Mouse (Mus musculus): ENCODE data around the gene Akr1b3. TPM values are rescaled to one million over a fixed set of nuclear protein-coding genes. Genes with fewer than 3 reads are reported as not detected.
A peak's percentile ranks its signal among the peaks of the same experiment; 100 is the strongest.
"Not testable (repeated sequence)": the region's sequence is repeated elsewhere in the genome, so short reads cannot be mapped to it uniquely, and the experiment has no call there.

The Akr1b3 gene
- polyA plus RNA-seq (2016; fragmentation: Nextera tagmentation; extraction: Ambion mirVana) = 242 and 270 TPM in 2 replicates

- H3K4me3 ChIP-seq = peak within 1 kb of the TSS; percentile 75
- peak; percentile 94 for DNase-seq (ENCODE audit: low spot score)
- peaks cover 20% of the 10 kb centered on the region for H3K36me3 ChIP-seq (replicated peaks)
- H3K27me3 ChIP-seq (replicated peaks; ENCODE audit: low read depth, poor library complexity, severe bottlenecking) = peaks cover 12% of the 10 kb centered on the region; the same call in 1 of the 2 replicates
- no peaks in the 10 kb centered on the region for H3K9me3 ChIP-seq
- H3K27ac ChIP-seq (replicated peaks) = peak within 1 kb of the TSS; percentile 89
- peaks cover 22% of the 10 kb centered on the region for H3K4me1 ChIP-seq
- WGBS = 1% methylated on average over 60 of the region's 60 CpGs
Measured at GRCm38 (mm10) chr6:34316854-34317771, at the start of gene Akr1b3. Gene Akr1b3, minus strand, starts transcription at chr6:34317478.

DNA sequence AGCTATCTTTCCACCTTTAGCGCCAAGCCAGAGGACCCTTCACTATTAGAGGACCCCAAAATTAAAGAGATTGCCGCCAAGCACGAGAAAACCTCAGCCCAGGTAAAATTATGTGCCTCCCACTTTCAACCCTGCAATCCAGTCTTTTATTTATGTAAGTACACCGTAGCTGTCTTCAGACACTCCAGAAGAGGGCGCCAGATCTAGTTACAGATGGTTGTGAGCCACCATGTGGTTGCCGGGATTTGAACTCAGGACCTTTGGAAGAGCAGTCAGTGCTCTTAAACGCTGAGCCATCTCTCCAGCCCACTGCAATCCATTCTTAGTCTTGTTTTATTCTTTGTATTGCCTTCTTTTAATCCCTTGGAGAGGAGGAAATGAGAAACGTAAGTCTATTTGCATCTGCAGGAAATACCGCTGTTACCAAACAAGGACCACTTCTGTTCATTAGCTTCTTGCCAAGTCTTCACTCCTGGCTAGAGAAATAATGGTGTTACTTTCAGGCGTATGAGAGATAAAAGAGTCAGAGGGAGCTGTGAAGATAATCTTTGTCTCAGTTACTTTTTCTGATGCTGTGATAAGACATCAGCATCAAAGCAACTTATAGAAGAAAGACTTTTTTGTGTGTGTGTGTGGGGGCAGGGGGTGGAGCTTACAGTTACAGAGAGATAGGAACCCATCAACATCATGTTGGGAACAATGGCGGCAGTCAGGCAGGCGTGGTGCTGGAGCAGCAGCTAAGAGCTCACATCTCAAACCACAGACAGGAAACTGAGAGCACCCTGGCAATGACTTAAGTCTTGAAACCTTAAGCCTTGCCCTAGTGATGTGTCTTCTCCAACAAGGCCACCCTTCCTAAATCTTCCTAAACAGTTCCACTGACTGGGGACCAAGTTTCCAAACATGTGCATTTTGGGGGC, 47.2 kb upstream of the Akr1b3 start:
- H3K27ac ChIP-seq (replicated peaks) = no peak overlapping the region
- H3K4me1 ChIP-seq = peaks cover 15% of the 10 kb centered on the region
- H3K9me3 ChIP-seq = no peaks in the 10 kb centered on the region
- H3K4me3 ChIP-seq = no peak overlapping the region
- H3K27me3 ChIP-seq (replicated peaks; ENCODE audit: low read depth, poor library complexity, severe bottlenecking) = no peaks in the 10 kb centered on the region
- 80% methylated on average over 12 of the region's 12 CpGs for WGBS
- H3K36me3 ChIP-seq (replicated peaks) = no peaks in the 10 kb centered on the region
- DNase-seq (ENCODE audit: low spot score) = no peak

DNA sequence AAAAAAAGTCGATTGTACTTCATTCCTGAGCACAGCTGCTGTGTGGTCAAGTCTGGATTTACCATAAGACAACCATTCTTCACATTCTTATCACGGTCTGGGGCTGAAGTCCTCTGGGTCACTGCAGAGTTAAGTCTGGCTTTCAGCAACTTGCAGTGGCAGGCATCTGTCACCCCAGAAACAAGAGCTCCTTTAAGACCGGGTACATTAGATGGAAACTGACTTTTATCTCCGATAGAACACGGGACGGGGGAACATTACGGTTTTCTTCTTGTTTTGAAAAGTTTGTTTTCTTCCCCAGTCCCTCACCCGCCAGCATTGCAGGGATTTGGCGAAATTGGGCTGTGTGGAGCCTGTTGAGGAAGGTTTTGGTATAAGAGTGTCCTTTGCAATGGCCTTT, 38.6 kb upstream of the Akr1b3 start:
- H3K27me3 ChIP-seq (replicated peaks; ENCODE audit: low read depth, poor library complexity, severe bottlenecking) = no peaks in the 10 kb centered on the region; the same call in 1 of the 2 replicates
- no peak for DNase-seq (ENCODE audit: low spot score)
- no peak overlapping the region for H3K27ac ChIP-seq (replicated peaks)
- H3K4me1 ChIP-seq = peaks cover 23% of the 10 kb centered on the region
- no peaks in the 10 kb centered on the region for H3K36me3 ChIP-seq (replicated peaks)
- no peak overlapping the region for H3K4me3 ChIP-seq
- 83% methylated on average over 9 of the region's 9 CpGs for WGBS
- no peaks in the 10 kb centered on the region for H3K9me3 ChIP-seq

GRCm38 (mm10) chr6:34355349-34355747, 38.1 kb upstream of the Akr1b3 start:
- no peak overlapping the region for H3K27ac ChIP-seq (replicated peaks)
- H3K4me1 ChIP-seq = peaks cover 21% of the 10 kb centered on the region
- 74% methylated on average over 6 of the region's 6 CpGs for WGBS
- H3K36me3 ChIP-seq (replicated peaks) = no peaks in the 10 kb centered on the region
- no peaks in the 10 kb centered on the region; the same call in 1 of the 2 replicates for H3K27me3 ChIP-seq (replicated peaks; ENCODE audit: low read depth, poor library complexity, severe bottlenecking)
- H3K4me3 ChIP-seq = no peak overlapping the region
- no peaks in the 10 kb centered on the region for H3K9me3 ChIP-seq
- no peak for DNase-seq (ENCODE audit: low spot score)

GRCm38 (mm10) chr6:34354354-34355348, 37.4 kb upstream of the Akr1b3 start:
- H3K9me3 ChIP-seq = no peaks in the 10 kb centered on the region
- H3K27me3 ChIP-seq (replicated peaks; ENCODE audit: low read depth, poor library complexity, severe bottlenecking) = no peaks in the 10 kb centered on the region; the same call in 1 of the 2 replicates
- WGBS = 66% methylated on average over 8 of the region's 8 CpGs
- H3K27ac ChIP-seq (replicated peaks) = peak overlapping the region; percentile 76
- H3K4me3 ChIP-seq = peak overlapping the region; percentile 55
- DNase-seq (ENCODE audit: low spot score) = no peak
- no peaks in the 10 kb centered on the region for H3K36me3 ChIP-seq (replicated peaks)
- peaks cover 19% of the 10 kb centered on the region for H3K4me1 ChIP-seq

DNA sequence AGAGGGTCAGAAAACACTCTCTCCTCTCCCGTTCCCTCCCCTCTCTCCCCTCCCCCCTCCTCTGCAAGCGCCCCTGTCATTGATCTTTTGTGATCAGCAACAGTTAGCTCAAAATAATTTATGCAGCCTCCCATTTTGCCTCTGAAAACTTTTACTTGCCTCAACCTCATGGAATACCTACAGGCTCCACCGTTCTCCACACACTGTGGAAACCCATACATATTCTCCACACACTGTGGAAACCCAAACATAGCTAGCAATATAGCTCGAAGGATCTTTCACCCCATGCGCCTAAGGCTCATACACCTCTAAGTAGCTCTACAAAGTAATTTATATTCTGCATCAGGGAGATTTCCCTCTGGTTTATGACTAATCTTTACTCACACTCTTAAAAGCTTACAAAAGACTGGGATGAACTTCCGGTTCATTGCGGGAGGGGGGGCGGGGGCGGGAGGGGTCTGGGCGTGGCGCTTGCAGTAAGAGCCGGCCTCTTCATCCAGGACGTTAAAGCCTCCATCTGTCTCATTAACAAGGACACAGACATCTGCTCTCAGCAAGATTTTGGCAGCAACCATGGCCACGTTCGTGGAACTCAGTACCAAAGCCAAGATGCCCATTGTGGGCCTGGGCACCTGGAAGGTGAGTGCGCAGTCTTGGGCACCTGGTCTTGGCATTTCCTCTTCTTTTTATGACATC, 36.5 kb upstream of the Akr1b3 start, which contains the start of gene Akr1b8:
Gene Akr1b8 (plus strand): TSS at position 462 of the 696 bp plus-strand sequence.
- peaks cover 19% of the 10 kb centered on the region for H3K4me1 ChIP-seq
- no peaks in the 10 kb centered on the region for H3K36me3 ChIP-seq (replicated peaks)
- peak within 1 kb of the TSS; percentile 76 for H3K27ac ChIP-seq (replicated peaks)
- H3K27me3 ChIP-seq (replicated peaks; ENCODE audit: low read depth, poor library complexity, severe bottlenecking) = no peaks in the 10 kb centered on the region; the same call in 1 of the 2 replicates
- no peaks in the 10 kb centered on the region for H3K9me3 ChIP-seq
- peak within 1 kb of the TSS; percentile 55 for H3K4me3 ChIP-seq
- DNase-seq (ENCODE audit: low spot score) = peak; percentile 50
- WGBS = 13% methylated on average over 16 of the region's 16 CpGs

DNA sequence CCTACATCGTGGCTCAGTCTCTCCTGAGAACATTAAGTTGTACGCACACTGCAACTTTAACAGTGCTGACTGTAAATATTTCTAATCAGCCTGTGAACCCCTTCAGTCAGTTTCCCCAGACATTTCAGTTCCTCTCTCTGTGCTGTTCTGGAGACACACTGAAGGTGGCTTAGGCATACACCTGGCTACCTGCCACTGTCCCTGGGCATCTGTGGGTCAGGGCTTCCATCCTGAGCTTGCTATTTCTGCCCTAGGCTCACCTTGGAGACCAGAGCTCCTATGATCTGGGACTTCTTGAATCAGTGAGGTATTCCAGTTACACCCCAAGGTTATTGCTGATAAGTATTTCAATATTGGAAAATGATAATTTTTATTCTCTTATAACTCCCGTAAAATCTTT, 35.1 kb upstream of the Akr1b3 start:
- peaks cover 19% of the 10 kb centered on the region for H3K4me1 ChIP-seq

DNA sequence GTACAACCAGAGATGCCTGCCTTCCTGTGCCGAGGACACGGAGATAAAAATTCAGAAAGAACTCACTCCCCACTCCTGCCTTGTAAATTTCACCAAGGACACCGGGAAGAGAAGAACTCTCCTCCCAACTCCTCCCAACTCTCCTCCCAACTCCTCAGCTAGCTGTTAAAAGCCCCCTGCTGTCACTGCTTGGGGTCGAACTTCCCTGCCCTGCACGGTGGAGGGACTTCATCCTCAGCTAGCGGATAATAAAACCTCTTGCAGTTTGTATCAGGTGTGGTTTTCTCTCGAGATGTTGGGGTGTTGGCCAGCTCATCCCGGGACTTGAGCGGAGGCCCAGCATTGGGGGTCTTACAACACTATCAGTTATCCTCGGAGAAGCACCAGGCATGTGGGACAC, 34.2 kb upstream of the Akr1b3 start:
- not testable (repeated sequence) for H3K27me3 ChIP-seq (replicated peaks; ENCODE audit: low read depth, poor library complexity, severe bottlenecking); DNase-seq (ENCODE audit: low spot score); H3K4me3 ChIP-seq; H3K36me3 ChIP-seq (replicated peaks); H3K27ac ChIP-seq (replicated peaks); H3K9me3 ChIP-seq
- 46% methylated on average over 10 of the region's 10 CpGs for WGBS
- peaks cover 19% of the 10 kb centered on the region for H3K4me1 ChIP-seq

More for the DNA sequence above, 35.1 kb upstream of the Akr1b3 start:
- Histone ChIP-seq H3K4me3 (no peak overlapping the region), H3K36me3 (replicated peaks) (no peaks in the 10 kb centered on the region), H3K27ac (replicated peaks) (no peak overlapping the region), H3K9me3 (no peaks in the 10 kb centered on the region), H3K27me3 (replicated peaks; ENCODE audit: low read depth, poor library complexity, severe bottlenecking) (no peaks in the 10 kb centered on the region; the same call in 1 of the 2 replicates)
- DNase-seq (ENCODE audit: low spot score) = no peak
- WGBS = 89% methylated on average over 3 of the region's 3 CpGs

DNA sequence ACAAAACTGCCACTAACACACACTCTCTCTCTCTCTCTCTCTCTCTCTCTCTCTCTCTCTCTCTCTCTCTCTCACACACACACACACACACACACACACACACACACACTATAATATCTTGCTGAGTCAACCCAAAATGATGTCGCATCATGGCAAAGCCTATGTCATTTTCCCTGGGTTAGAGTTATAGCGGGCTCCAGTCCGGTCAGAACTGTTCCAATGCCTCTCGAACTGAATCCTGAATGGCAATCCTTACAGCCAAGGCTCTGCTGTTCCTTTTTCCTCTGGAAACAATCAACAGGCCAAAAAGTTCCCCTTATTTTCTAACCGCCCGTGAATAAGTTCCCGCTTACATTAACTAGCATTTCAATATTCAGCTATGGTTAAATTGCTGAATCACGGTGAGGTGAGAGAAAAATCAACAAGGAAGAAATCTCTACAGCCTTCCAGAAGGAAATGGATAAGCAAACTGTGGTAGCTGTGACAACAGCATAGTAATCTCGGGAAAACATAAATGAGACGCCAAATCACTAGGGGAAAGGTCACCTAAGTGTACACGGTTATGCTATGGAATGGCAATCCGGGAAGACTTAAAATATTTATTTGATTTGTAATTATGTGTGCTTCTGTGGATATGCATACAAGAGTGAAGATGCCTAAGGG, 32.9 kb upstream of the Akr1b3 start:
- Histone ChIP-seq H3K4me3 (no peak overlapping the region), H3K27ac (replicated peaks) (no peak overlapping the region), H3K9me3 (no peaks in the 10 kb centered on the region), H3K27me3 (replicated peaks; ENCODE audit: low read depth, poor library complexity, severe bottlenecking) (no peaks in the 10 kb centered on the region; the same call in 1 of the 2 replicates), H3K4me1 (peaks cover 21% of the 10 kb centered on the region), H3K36me3 (replicated peaks) (no peaks in the 10 kb centered on the region)
- DNase-seq (ENCODE audit: low spot score) = no peak
- 87% methylated on average over 12 of the region's 12 CpGs for WGBS

DNA sequence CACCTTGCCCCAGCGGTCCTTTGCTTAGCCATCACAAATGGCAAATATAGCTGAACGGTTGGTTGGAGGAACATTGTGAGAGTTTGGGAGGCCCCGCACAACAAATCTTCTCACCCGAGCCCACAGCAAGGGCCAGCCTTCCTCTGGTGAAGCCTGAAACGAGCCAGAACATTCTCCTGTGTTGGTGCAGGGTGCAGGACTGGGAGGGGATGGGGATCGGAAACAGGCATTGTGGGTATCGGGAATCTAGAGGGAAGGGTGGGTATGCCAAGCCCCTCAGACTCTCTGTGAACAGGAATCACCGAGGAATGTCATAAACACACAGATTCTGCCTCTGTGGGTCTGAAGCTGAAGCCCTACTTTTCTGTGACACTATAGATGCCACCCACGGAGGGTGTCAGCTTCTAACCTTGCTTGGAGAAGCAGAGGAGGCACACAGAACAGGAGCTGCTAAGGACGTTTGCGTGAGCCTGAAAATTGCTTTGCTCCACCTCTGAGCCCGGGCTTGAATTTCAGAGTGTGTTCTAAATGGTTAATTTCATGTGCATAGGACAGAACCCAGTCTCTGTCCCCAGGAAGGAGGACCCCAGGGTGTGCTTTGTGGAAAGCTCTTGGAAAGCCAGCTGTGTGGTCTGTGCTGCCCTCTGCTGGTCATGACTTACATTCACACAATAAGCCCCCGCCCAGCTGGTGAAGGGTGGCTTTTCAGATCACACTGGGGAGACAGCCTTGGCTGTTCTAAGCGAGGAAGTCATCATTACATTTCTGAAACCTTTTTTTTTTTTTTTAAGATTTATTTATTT, 29.0 kb upstream of the Akr1b3 start:
- Histone ChIP-seq H3K36me3 (replicated peaks) (no peaks in the 10 kb centered on the region), H3K9me3 (no peaks in the 10 kb centered on the region), H3K4me3 (no peak overlapping the region), H3K27me3 (replicated peaks; ENCODE audit: low read depth, poor library complexity, severe bottlenecking) (no peaks in the 10 kb centered on the region; the same call in 1 of the 2 replicates), H3K27ac (replicated peaks) (peak overlapping the region; percentile 35; the same call in 1 of the 2 replicates), H3K4me1 (peaks cover 11% of the 10 kb centered on the region)
- peak; percentile 83 for DNase-seq (ENCODE audit: low spot score)
- WGBS = 52% methylated on average over 14 of the region's 14 CpGs

Measured in embryonic facial prominence, embryonic 10.5 days (tissue).